Mouse (Mus musculus) duodenum, adult 2 months (tissue): ENCODE measurements around the gene Strbp. TPM values are rescaled to one million over a fixed set of nuclear protein-coding genes. Genes with fewer than 3 reads are reported as not detected.

Experiments
- polyA plus RNA-seq: library from polyadenylated mRNA; depleted of rRNA; stranded (reverse); fragments of >200 nt; gene quantifications from 2 replicates; pipeline ENCODE4 v1.2.3, GENCODE M21; 2012; ENCODE audit warnings: low replicate concordance; rRNA removed

Strbp gene
- polyA plus RNA-seq, result 1.7 and 1.8 TPM in 2 replicates

DNA sequence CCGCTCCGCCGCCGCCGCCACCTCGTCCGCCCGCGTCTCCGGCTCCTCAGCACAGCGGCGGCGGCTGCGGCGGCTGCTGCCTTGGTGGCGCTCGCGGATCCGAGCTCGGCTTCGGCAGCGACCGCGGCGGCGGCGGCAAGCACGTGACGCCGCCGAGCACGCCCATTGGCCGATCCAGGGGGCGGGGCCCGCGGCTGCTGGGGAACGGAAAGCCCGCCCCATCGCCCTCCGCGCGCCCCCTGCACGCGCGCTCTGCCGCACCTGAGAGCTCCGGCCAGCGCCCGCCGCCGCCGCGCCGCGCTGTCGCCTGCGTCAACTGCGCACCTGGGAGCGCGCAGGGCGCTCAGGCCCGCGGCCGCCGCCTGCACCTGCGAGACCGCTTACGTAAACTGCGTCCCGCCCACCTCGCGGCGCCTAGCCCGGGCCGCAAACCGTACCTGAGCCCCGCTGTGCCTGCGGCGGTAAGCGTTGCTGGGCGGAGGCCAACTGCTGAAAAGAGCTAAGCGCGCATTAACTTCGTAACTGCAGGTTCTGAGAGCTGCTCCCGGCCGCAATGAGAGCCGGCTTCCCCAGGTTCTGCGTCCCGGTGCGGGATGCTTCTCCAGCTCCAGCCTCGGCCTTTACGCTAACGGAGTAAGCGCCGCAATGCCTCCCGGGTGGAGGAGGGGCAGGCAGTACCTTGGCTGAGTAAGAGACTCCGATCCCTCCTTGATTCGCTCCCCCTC is at the start of gene Strbp:
Strbp (minus strand) TSS at position 630 of the 725 bp plus-strand sequence.

DNA sequence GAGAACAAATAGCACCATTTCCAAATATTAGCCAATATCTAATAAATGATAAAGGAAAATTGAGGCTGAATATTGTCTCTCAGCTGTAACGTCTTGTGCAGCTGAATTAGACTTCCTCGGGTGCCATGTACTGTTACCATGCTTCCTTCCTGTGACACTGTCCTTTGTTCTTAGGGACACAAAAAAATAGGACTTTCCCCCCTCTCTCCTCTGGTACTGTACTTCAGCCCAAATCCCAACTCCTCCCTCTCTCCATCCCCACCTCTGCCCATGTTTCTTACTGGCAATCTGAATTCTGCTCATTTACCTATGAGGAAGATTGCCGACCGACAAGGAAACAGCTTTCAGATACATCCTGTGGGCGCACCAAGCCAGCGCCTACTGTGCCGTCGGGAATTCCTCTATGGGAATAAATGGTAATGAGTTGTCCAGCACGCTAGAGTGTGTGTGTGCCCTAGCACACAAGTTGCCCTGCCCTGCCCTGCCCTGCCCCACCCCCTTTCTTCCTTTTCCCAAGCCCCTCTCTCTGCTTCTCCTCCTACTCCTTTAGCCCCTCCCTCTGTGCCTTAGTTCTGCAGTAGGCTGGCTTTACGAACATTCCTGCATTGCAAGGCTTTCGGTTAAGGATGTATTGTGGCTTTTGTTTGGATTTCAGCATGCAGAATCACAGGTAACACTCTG is 187.5 kb downstream of the Strbp start, which contains the start of gene Gpr21:
Gpr21 (plus strand) TSS at position 303 of the 681 bp plus-strand sequence.

DNA sequence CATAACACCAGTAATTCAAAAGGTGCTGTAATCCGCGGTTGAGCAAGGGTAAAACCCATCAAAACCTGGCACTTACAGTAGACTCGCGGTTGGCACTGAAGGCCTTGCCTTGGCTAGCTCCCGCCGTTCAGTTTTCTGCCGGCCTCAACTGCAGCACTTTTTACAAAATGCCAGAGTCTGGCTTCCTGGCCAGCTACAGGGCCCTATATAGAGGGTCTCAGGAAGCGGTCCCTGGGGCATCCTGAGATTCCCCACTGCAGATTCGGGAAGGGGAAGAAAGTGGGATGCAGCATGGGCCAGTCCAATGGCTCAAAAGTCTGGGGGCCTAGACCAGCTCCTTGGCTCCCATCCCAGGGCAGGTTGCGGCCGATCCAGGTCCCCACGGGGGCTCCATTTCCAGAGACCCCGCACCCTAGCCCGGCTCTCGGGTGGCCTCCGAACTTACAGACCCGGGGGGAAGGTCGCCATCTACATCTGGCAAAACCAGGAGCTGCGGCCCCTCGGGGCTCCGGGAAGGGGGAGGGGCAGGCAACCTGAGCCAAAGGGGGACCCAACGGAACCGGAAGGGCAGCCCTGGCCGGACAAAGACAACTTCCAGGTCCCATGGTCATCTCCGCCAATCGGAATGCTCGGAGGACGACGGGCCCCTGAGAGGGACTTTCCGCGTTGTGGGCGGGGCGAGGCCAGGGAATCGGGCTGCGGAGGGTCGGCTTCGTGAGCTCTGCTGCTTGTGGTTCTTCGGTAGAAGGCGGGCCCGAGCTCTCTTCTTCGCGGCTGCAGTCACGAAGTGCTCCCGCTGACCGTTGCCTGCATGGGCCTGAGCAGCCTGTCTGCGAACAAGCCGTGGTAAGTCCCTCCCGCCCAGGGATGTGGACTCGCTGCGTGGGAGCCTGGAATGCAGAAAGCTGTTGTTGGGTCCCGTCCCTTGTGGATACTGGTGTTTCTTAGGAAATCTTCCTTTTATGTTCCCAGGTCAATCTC is 260.8 kb downstream of the Strbp start, which contains the start of the genes Zbtb26, Zbtb6 and Rabgap1:
Zbtb26 (minus strand) TSS at position 525 of the 981 bp plus-strand sequence.
Zbtb6 (minus strand) TSS at position 561 of the 981 bp plus-strand sequence.
Rabgap1 (plus strand) TSS at position 669 of the 981 bp plus-strand sequence.

Other genes with a start within 250 kb of the Strbp start
- gene Gpr21, start 187.5 kb downstream of the Strbp start, polyA plus RNA-seq, result 0.05 TPM in 2 replicates
- gene Crb2, start 72.4 kb upstream of the Strbp start, polyA plus RNA-seq, result 0.08 and 0.37 TPM in 2 replicates